Mouse (Mus musculus): ENCODE measurements around the gene Tmem121b.

Gene Tmem121b

DNA sequence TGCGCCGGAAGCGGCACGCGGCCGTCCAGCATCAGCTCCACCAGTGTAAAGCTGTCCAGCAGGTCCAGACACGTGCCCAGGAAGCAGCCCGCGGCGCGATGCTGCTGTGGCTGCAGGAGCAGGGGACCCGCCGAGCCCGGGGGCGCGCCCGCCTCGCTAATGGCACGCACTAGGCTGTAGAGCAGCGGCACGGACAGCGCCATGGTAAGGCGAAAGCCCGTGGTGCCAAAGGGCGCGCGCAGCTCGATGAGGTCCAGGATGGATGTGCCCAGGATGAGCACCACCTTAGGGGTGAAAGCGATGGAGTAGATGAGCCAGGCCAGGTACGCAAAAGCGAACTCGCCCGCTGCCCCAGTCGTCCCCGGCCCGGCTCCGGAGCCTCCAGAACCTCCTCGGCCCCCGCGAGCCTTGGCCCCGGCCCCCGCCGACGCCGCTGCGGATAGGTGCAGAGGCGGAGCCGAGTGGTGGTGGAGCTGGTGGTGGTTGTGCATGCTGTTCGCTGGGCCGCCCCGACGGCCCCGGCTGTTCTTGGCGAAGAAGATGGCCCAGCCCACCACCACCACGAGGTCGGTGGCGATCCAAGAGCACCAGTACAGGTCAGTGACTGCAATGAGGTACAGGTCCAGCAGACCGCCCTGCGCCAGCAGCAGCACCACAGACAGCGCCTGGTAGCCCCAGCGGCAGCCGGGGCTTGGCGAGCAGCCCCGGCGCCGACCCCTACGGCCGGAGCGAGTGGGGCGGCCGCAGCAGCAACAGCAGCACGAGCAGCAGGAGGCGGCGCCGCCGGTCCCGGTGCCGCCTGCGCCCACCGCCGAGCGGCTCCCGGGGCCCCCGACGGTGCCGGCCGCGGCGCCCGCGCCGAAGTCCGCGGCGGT lies 871 bp downstream of the Tmem121b start:
- in situ Hi-C loops (cut with MboI; ENCODE audit: unreplicated experiment in 2 of 2) = no loop called here

DNA sequence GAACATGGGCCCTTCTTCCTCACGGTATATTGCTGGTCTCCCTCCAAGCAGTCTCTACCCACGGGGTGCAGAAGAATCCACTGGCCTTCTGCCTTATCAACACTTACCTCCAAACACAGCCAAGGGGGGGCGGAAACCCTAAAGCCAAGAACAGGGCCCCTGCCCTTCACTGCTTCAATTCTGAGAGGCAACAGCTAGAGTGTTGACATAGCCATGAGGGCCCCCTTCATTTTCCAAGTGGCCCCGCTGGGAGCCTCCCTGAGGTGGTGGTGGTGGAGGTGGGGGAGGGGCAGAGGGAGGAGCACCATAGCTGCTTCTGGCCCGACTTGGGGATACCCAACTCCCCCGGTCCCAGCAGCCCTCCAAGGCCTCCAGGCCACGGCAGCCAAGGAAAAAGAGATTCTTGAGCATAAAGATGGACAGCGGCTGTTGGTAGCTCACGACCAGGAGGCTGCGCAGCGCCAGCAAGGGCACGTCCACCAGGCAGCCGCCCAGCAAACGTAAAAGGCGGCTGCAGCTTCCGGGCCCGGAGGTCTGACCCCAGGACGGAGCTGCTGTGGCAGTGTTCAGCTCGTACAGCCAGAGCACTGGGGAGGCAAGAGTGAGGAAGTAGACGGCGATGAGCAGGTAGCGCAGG lies 1.6 kb downstream of the Tmem121b start:
- in situ Hi-C loops (cut with MboI; ENCODE audit: unreplicated experiment in 2 of 2) = no loop called here

DNA sequence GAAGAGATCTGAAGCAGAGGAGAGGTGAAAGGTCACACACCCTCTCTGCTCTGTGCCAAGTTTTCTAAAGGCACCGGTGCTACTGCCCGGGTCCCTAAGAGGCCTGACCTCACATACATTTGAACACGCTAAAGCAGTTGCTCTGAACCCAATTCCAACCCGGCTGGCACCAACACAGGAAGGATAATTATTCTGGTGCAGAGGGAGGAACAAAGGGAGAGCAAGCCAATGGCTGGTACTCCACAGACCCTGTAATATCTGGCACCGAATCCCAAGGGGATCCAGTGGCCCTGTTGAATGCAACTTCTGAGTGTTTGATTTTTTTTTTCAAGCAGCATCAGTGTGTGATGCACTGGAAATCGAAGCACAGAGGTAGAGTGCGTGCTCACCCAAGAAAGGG lies 2.5 kb downstream of the Tmem121b start:
- in situ Hi-C loops (cut with MboI; ENCODE audit: unreplicated experiment in 2 of 2) = no loop called here

DNA sequence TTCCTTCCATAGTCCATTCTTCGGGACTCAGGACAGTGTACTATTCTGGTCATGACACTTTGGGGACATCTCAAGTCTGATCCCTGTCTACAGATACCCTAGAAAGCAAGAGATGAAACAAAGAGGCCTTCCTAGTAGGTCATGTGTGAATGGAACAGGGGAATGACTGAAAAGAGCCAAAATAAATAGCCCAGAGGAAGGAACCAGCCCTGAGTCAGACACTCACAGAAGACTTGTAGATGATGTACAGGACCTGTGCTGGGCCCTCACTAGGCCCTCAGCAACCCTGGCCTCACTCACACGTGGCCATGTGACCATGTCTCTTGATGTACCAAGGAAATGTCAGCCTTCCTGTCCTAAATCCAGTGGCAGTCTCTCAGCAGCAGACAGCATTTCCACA lies 4.1 kb downstream of the Tmem121b start:
- in situ Hi-C loops (cut with MboI; ENCODE audit: unreplicated experiment in 2 of 2) = no loop called here

DNA sequence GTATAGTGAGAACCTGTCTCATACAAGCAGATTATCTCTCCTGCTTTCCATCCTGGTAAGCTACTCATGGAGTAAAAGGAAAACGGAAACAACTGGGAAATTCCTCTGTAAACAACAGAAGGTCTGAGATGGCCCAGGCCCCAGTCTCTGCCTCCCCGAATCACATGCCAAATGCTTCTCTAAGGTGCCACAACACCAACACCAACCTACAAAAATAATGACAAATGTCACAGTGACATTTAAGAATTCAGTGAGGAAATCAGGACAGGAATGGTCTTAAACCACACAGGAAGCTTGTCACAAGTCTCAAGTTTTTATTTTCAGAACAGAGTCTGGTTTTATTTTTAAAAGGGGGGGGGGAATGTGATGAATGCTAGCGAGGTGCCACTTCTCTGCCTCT lies 5.0 kb downstream of the Tmem121b start:
- in situ Hi-C loops (cut with MboI; ENCODE audit: unreplicated experiment in 2 of 2) = no loop called here

DNA sequence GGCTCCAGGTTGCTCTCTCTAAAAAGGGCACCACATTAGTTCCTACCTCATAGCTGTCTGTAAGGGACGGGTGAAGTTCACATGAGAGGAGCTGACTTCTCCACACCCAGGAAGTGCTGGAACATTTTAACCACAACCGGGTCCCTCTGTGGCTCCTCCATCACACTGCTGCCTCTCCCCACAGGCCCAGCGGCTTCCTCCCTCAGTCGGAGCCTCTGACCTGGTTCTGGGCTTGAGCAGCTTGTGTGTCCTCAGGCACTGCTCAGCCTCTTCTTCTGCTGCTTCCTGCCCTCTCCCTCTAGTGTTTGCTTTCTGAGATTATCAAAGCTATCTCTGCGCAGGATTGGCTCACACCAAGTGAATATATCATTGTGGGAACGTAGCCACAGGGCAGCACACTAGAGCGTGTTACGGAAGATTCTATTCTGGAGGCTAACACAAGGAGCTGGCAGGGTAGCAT lies 7.5 kb downstream of the Tmem121b start:
- in situ Hi-C loops (cut with MboI; ENCODE audit: unreplicated experiment in 2 of 2) = no loop called here

DNA sequence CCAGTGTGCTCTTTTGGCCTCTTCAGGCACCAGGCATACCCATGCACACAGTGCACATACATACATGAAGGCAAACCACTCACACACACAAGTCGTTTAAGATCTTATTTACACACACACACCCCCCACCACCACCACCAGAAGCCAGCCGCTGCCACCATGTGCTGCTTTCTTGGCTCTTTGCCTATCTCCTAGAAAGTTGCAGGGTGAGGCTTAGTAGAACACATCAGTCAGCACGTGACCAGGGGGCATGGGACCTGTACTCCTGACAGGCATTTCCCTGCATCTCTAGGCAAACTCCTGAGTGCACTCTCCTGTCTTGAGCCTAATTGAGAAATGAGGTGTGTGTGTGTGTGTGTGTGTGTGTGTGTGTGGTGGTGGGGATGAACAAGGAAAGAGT lies 8.6 kb downstream of the Tmem121b start:
- in situ Hi-C loops (cut with MboI; ENCODE audit: unreplicated experiment in 2 of 2) = no loop called here

DNA sequence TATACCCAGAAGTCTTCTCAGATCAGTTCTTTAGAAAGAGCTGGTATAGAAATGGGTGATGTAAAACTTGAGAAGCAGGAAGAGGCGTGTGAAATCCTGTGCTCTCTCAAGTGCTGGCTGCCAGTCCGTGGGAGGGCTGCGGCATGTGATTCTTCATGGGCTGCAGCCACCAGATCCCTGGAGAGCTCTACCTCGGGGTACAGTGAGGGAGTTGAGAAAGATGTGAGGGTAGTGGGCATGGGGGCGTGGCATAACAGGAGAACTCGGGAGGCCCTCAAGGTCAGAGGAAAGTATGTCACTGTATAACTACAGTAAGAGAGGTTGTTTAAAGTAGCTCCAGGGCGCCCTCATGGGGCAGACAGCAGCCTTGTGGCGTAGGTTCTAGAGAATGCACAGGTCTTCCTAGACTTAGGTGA lies 10.4 kb downstream of the Tmem121b start:
- in situ Hi-C loops (cut with MboI; ENCODE audit: unreplicated experiment in 2 of 2) = loop anchor here (5.0 kb wide), 1 partner anchor 46 kb away; no protein-coding TSS in a partner anchor

DNA sequence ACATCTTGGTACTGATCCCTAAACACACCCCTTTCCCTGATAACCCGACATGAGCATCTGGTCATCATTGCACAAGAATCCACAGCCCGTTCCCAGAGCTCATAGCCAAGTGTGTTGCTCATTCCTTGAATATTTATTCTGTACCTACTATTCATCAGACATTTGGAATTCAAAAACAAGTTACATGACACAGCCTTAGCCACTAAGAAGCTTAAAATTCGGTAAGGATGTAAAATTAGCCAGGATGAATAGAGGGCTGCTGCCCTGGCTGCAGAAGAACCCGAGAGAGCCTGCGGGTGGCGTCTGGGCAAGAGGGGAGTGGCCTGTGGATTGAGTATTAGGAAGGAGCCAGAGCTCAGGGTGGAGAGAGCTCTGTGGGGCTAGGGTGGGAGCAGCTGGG lies 10.9 kb downstream of the Tmem121b start:
- in situ Hi-C loops (cut with MboI; ENCODE audit: unreplicated experiment in 2 of 2) = loop anchor here (5.0 kb wide), 1 partner anchor 45 kb away; no protein-coding TSS in a partner anchor

DNA sequence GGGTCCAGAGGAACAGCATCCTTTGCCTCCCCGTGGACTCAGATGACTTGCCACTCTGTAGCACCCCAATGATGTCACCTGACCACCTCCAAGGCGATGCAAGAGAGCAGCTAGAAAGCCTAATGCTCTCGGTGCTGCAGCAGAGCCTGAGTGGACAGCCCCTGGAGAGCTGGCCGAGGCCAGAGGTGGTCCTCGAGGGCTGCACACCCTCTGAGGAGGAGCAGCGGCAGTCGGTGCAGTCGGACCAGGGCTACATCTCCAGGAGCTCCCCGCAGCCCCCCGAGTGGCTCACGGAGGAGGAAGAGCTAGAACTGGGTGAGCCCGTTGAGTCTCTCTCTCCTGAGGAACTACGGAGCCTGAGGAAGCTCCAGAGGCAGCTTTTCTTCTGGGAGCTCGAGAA lies 11.6 kb downstream of the Tmem121b start:
- in situ Hi-C loops (cut with MboI; ENCODE audit: unreplicated experiment in 2 of 2) = loop anchor here (5.0 kb wide), 1 partner anchor 45 kb away; no protein-coding TSS in a partner anchor

DNA sequence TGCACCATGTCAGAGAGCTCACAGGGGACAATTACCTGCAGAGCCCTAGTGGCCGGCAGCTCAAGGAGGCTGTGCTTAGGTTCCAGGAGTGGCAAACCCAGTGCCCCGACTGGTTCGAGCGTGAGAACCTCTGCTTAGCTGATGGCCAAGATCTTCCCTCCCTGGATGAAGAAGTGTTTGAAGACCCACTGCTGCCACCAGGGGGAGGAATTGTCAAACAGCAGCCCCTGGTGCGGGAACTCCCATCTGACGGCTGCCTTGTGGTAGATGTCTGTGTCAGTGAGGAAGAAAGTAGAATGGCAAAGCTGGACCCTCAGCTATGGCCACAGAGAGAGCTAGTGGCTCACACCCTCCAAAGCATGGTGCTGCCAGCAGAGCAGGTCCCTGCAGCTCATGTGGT lies 12.1 kb downstream of the Tmem121b start:
- in situ Hi-C loops (cut with MboI; ENCODE audit: unreplicated experiment in 2 of 2) = loop anchor here (5.0 kb wide), 1 partner anchor 44 kb away; no protein-coding TSS in a partner anchor

DNA sequence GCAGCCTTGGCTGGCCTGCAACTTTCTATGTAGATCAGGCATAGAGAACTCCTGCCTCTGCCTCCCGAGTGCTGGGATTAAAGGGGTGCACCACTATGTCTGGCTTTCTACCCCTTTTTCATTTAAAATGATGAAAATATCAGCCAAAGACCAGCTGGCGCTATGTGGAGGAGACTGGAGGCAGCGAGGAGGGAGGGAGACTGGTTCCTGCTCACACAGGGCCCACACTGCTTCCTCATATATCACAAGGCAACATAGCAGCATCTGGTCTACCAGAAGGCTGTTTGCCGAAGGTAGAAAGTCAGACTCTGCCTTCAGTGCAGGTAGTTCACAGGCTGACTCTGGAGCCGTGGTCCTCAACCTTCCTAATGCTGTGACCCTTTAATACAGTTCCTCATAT lies 13.2 kb downstream of the Tmem121b start:
- in situ Hi-C loops (cut with MboI; ENCODE audit: unreplicated experiment in 2 of 2) = loop anchor here (5.0 kb wide), 1 partner anchor 43 kb away; no protein-coding TSS in a partner anchor

DNA sequence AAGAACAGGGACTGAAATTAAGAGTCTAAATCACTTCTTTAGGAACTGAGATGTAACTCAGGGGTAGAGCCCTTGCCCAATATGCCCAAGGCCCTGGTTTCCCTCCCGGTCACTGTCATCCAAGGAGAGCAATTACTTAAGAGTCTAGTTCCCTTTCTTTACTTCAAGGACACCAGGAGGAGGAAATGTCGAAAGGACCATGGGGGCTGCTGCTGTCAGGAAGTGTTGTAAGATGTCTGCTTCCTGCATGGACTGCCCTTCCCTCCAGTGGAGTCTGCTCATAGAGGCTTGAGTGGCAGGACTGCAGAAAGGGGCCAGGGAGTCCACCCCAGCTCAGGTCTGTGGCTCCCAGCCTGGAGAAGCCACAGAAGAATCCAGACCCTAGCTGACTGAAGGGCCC lies 14.3 kb downstream of the Tmem121b start:
- in situ Hi-C loops (cut with MboI; ENCODE audit: unreplicated experiment in 2 of 2) = no loop called here

DNA sequence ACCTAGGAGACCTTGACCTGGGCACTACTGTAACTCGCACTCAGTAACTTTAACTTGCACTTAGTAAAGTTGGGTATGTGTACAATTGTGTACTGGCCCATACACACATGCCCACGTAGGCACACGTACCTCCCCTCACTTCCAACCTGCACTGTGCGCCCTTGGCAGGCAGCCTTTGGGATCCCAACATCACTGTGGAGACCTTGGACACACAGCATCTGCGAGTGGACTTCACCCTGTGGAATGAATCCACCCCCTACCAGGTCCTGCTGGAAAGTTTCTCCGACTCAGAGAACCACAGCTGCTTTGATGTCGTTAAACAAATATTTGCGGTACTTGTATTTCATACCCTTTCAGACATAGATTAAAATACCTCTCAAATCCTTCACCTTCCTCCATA lies 18.3 kb downstream of the Tmem121b start:
- in situ Hi-C loops (cut with MboI; ENCODE audit: unreplicated experiment in 2 of 2) = no loop called here

DNA sequence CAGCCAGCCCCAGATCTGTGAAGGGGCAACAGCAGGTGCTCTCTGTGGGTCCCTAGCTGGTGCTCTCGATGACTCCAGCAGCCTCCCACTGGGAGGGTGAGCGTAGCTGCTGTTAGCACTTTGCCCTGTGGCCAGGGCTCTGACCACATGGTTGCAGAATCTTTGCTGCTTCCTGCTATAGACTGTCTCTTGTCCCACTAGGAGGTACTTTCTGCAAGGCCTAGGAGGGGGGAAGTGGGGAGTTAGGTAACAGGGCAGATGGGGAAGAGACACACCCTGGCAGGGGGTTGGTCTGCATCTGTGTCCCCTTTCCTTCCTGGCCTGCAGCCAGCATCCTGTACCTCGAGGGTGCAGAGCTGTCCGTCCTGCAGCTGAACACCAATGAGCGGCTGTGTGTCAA lies 20.2 kb downstream of the Tmem121b start:
- in situ Hi-C loops (cut with MboI; ENCODE audit: unreplicated experiment in 2 of 2) = loop anchor here in 1 of 2 experiments (25.0 kb wide), 2 partner anchors 986 to 1086 kb away; partner anchors contain the start of gene Fbxl14

DNA sequence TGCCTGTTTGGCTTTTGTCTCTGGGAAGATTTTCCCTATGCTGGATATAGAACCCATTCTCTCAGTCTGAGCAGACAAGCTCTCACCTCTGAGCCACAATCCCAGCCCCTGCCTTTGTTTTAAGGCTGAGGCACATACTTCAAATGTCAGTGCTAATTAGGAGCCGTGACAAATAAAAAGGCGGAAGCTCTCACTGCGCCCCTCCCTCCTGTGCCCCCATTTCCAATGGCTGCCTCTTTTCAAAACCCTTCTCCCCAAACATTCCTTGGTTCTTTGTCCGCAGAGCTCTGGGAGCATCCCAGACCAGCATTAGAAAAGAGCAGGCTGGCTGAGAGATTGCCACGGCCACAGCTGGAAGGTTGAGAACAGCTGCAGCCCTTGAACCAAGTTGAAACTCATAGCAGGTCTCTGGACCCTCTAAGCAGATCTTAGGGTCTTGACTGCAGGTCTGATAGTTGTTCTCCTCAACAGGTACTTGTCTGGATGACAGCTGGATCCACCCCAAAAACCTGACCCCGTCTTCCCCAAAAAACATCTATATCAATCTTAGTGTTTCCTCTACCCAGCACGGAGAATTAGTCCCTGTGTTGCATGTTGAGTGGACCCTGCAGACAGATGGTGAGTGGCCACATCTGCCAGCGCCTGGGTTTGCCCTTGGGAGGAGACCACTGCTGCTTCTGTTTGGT lies 21.0 kb downstream of the Tmem121b start:
- in situ Hi-C loops (cut with MboI; ENCODE audit: unreplicated experiment in 2 of 2) = loop anchor here in 1 of 2 experiments (25.0 kb wide), 2 partner anchors 985 to 1085 kb away; partner anchors contain the start of gene Fbxl14

DNA sequence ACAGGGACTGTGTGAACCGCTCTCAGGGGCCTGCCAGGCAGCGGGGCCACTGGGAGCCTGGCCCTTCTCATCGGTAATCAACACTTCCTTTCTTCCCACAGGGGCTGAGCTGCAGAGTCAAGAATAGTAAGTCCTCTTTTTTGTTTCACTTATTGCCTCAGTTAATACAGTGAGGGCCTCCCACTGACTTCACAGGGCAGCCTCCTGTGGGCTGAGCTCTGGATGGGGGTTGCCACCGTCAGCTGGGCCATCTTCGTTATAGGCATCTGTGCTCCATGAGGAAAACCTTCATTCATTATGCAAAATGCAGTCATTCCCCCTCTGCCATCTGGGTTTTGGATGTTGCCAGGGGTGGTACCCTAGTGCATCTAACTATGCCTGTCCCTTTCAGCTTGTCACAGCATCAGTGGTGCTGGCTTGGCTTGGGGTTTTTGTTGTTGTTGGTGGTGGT lies 21.6 kb downstream of the Tmem121b start:
- in situ Hi-C loops (cut with MboI; ENCODE audit: unreplicated experiment in 2 of 2) = loop anchor here in 1 of 2 experiments (25.0 kb wide), 2 partner anchors 985 to 1085 kb away; partner anchors contain the start of gene Fbxl14

DNA sequence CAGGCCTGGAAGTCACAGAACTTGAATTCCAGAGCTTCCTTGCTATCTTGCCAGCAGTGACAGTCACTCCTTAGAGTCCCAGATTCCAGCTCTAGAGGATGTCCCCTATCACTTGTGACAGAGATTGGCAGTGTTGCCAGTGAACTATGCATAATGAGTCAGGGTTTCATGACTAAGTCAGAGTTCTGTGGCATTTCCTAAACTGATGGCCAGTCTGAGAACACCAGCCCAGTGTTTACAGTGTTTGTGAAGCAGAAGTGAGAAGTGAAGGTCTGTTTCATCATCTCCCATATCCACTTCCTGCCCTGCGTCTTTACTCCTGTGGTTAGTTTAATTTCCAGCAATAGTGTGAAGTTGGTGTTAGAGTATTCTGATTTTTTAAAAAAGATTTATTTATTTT lies 22.9 kb downstream of the Tmem121b start:
- in situ Hi-C loops (cut with MboI; ENCODE audit: unreplicated experiment in 2 of 2) = loop anchor here in 1 of 2 experiments (25.0 kb wide), 2 partner anchors 983 to 1083 kb away; partner anchors contain the start of gene Fbxl14

DNA sequence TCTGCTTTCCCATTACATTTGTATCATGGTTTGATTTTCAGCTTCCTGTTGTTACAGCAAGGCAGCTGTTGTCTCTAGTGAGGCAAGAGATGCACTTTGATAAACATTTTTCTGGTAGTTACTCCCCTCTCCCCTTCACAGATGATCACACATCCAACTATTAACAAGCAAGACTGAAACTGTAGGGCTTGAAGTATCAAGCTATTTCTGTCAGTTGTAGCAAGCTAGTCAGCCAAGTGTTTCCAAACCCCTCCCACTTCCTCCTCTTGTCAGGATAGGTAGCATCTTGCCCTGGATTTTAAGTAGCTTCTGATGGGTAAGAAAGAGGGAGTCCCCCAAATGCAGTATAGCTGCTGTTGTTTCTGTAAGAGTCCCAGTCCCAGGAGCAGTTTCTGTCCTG lies 23.8 kb downstream of the Tmem121b start:
- in situ Hi-C loops (cut with MboI; ENCODE audit: unreplicated experiment in 2 of 2) = loop anchor here in 1 of 2 experiments (10.0 to 25.0 kb wide), 3 partner anchors 175 to 1082 kb away; partner anchors contain the start of gene Fbxl14

DNA sequence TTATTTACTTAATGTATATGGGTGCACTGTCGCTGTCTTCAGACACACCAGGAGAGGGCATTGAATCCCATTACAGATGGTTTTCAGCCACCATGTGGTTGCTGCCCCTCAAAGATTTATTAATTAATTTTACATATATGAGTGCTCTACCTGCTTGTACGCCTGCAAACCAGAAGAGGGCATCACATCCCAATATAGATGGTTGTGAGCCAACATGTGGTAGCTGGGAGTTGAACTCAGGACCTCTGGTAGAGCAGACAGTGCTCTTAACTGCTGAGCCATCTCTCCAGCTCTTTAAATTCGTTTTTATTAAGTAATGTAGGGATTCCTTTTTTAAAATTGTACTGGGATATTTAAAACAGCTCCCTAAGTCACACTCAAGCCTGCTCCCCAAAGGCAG lies 24.3 kb downstream of the Tmem121b start:
- in situ Hi-C loops (cut with MboI; ENCODE audit: unreplicated experiment in 2 of 2) = loop anchor here in 1 of 2 experiments (10.0 to 25.0 kb wide), 3 partner anchors 176 to 1082 kb away; partner anchors contain the start of gene Fbxl14

Data from v-Abl transformed pro-B cells (cell line).